Mouse (Mus musculus): ENCODE measurements around the gene Kcnq2. TPM values are rescaled to one million over a fixed set of nuclear protein-coding genes. Genes with fewer than 3 reads are reported as not detected.

Kcnq2 gene
- polyA plus RNA-seq, 1 experiment from 2014 or later: 0.25 TPM

DNA sequence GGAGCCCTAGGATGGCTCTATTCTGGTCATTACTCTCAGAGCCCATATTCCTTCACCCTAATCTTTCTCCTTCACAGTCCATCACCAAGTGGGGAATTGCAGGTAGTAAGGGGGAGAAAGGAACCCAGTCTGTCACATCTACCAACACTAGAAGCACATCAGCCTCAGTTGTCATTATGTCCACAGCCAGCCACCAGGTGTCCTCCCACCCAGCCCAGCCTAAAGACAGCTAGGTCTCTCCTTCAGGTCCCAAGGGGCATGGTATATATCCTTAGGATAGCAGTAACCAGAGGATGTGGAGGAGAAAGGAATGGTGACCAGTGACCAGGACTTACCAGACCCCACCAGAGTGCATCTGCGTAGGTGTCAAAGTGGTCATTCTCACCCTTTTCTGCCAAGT, 23.4 kb downstream of the Kcnq2 start:
- 96% methylated on average over 1 of the region's 1 CpGs for WGBS
- DNase-seq (ENCODE audit: low spot score) (no peak), ATAC-seq (ENCODE audit: insufficient number of reproducible peaks, low FRiP score, low TSS enrichment, low read depth) (no peak)
- Histone ChIP-seq H3K4me1 (ENCODE audit: control insufficient read depth, insufficient read depth, low read length) (no peaks in the 10 kb centered on the region), H3K36me3 (ENCODE audit: control insufficient read depth, insufficient read depth, low read length) (no peaks in the 10 kb centered on the region), H3K27ac (replicated peaks; ENCODE audit: low read depth, low read length) (no peak overlapping the region), H3K9me3 (ENCODE audit: control insufficient read depth, low read length) (no peaks in the 10 kb centered on the region), H3K4me2 (ENCODE audit: low read depth, severe bottlenecking) (no peak overlapping the region), H3K4me3 (ENCODE audit: low read depth, low read length) (no peak overlapping the region), H3K9ac (ENCODE audit: low read length) (no peak overlapping the region), H3K27me3 (ENCODE audit: control insufficient read depth, insufficient read depth, low read length) (no peaks in the 10 kb centered on the region)

DNA sequence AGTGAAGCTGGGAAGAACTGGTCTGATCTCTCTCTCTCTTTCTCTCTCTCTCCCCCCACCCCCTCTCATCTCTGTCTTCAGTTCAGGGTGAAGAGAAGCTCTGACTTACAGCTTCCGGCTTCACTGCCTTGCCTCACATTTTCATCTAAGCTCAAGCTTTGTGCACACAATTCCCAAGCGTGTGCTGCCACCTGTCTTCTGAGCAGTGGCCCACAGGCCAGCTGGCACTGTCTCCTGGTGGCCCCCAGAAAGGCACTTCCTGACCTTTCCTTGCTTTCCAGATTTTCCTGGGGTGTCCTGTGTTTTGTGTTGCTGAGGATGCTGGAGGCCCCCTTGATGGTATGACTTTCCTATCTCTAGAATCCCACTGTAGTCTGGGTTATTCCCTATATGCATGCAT, 31.0 kb downstream of the Kcnq2 start:
- 73% methylated on average over 2 of the region's 2 CpGs for WGBS
- H3K4me2 ChIP-seq (ENCODE audit: low read depth, severe bottlenecking): no peak overlapping the region
- no peak overlapping the region for H3K4me3 ChIP-seq (ENCODE audit: low read depth, low read length)
- H3K9me3 ChIP-seq (ENCODE audit: control insufficient read depth, low read length): no peaks in the 10 kb centered on the region
- DNase-seq (ENCODE audit: low spot score) (no peak), ATAC-seq (ENCODE audit: insufficient number of reproducible peaks, low FRiP score, low TSS enrichment, low read depth) (no peak)
- no peak overlapping the region for H3K27ac ChIP-seq (replicated peaks; ENCODE audit: low read depth, low read length)
- H3K4me1 ChIP-seq (ENCODE audit: control insufficient read depth, insufficient read depth, low read length): no peaks in the 10 kb centered on the region
- H3K27me3 ChIP-seq (ENCODE audit: control insufficient read depth, insufficient read depth, low read length): no peaks in the 10 kb centered on the region
- H3K9ac ChIP-seq (ENCODE audit: low read length): no peak overlapping the region
- H3K36me3 ChIP-seq (ENCODE audit: control insufficient read depth, insufficient read depth, low read length): no peaks in the 10 kb centered on the region

DNA sequence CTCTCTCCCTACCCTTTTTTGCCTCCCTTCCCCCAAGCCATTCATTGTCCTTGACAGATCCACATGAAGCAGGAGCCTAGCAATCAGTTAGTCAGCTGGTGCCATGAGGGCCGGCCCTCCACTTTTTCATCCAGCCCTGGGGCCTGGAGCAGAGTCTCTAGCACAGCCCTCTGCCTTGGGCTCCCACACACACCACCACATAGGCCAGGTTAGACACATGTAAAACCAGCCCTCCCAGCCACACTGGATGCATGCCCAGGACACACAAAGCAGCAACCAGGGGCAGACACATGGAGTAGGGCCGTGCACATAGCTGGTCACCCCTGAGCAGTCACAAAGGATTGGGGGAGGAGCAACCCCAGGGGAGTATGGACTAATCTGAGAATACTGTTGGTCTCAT, 32.9 kb downstream of the Kcnq2 start:
- Histone ChIP-seq H3K27me3 (ENCODE audit: control insufficient read depth, insufficient read depth, low read length) (no peaks in the 10 kb centered on the region), H3K9ac (ENCODE audit: low read length) (no peak overlapping the region), H3K4me1 (ENCODE audit: control insufficient read depth, insufficient read depth, low read length) (no peaks in the 10 kb centered on the region), H3K4me3 (ENCODE audit: low read depth, low read length) (no peak overlapping the region), H3K27ac (replicated peaks; ENCODE audit: low read depth, low read length) (no peak overlapping the region), H3K9me3 (ENCODE audit: control insufficient read depth, low read length) (no peaks in the 10 kb centered on the region), H3K4me2 (ENCODE audit: low read depth, severe bottlenecking) (no peak overlapping the region), H3K36me3 (ENCODE audit: control insufficient read depth, insufficient read depth, low read length) (no peaks in the 10 kb centered on the region)
- DNase-seq (ENCODE audit: low spot score) (no peak), ATAC-seq (ENCODE audit: insufficient number of reproducible peaks, low FRiP score, low TSS enrichment, low read depth) (no peak)
- WGBS: 39% methylated on average over 2 of the region's 2 CpGs

DNA sequence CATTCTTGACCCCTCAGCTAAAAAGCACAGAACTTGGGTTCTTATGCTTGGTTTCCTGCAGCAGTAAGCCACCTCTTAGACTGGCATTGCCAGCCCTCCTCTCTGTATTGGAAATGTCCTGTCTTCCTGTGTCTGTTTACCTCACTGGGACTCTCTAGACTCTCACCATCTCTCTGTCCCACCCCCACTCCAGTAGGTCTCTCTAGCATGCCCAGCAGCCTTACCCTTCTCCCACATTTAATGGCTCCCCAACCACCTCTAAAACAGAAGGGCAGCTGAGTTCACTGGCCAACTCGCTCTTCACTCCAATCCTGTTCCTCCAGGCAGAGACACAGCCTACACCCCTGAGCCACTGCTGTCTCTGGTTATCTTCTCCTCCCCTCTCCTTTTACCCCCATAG, 33.5 kb downstream of the Kcnq2 start:
- no peaks in the 10 kb centered on the region for H3K27me3 ChIP-seq (ENCODE audit: control insufficient read depth, insufficient read depth, low read length)
- no peak overlapping the region for H3K4me3 ChIP-seq (ENCODE audit: low read depth, low read length)
- no peaks in the 10 kb centered on the region for H3K9me3 ChIP-seq (ENCODE audit: control insufficient read depth, low read length)
- H3K4me2 ChIP-seq (ENCODE audit: low read depth, severe bottlenecking): no peak overlapping the region
- WGBS: 64% methylated on average over 1 of the region's 1 CpGs
- no peak for DNase-seq (ENCODE audit: low spot score)
- no peaks in the 10 kb centered on the region for H3K36me3 ChIP-seq (ENCODE audit: control insufficient read depth, insufficient read depth, low read length)
- no peaks in the 10 kb centered on the region for H3K4me1 ChIP-seq (ENCODE audit: control insufficient read depth, insufficient read depth, low read length)
- no peak for ATAC-seq (ENCODE audit: insufficient number of reproducible peaks, low FRiP score, low TSS enrichment, low read depth)
- H3K27ac ChIP-seq (replicated peaks; ENCODE audit: low read depth, low read length): no peak overlapping the region
- H3K9ac ChIP-seq (ENCODE audit: low read length): no peak overlapping the region

DNA sequence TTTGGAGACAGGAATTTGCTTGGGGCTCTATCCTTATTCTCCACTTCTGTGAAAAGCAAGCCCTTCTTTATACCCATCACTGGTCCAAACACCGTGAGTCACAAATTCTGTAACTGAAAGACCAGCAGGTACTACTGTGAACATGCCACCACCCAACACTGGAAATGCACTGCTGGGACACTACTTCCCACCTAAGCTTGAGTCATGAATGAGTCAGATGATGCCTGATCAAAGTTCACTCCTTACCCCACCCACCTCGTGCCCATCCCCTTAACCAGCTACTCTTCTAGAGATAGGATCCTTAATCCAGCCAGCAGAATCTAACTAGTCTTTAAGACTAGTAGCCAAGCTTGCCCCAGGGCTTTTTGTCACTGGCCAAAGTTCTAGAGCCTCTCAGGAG, 35.0 kb downstream of the Kcnq2 start:
- ATAC-seq (ENCODE audit: insufficient number of reproducible peaks, low FRiP score, low TSS enrichment, low read depth) (no peak), DNase-seq (ENCODE audit: low spot score) (no peak)
- 93% methylated on average over 2 of the region's 2 CpGs for WGBS
- Histone ChIP-seq H3K27me3 (ENCODE audit: control insufficient read depth, insufficient read depth, low read length) (no peaks in the 10 kb centered on the region), H3K9ac (ENCODE audit: low read length) (no peak overlapping the region), H3K4me1 (ENCODE audit: control insufficient read depth, insufficient read depth, low read length) (no peaks in the 10 kb centered on the region), H3K36me3 (ENCODE audit: control insufficient read depth, insufficient read depth, low read length) (no peaks in the 10 kb centered on the region), H3K9me3 (ENCODE audit: control insufficient read depth, low read length) (no peaks in the 10 kb centered on the region), H3K4me3 (ENCODE audit: low read depth, low read length) (no peak overlapping the region), H3K27ac (replicated peaks; ENCODE audit: low read depth, low read length) (no peak overlapping the region), H3K4me2 (ENCODE audit: low read depth, severe bottlenecking) (no peak overlapping the region)

DNA sequence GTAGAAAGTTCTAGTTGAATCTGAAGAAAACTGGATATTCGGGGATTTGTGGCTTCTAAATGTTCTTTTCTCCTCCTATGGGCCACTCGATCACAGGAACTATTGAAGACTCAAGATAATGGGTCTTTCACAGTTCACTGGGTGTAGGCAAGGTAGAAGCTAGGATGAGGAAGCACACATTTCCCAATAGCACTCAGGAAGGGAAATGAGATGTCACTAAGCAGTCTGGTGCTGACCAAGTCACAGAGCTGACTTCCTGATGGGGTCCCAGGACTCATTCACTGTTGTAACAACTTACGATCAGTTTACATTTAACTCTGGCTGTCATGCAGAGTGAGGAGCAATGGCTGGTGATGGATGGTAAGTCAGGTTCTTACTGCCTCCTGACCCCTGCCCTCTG, 45.0 kb downstream of the Kcnq2 start:
- Histone ChIP-seq H3K27ac (replicated peaks; ENCODE audit: low read depth, low read length) (no peak overlapping the region), H3K27me3 (ENCODE audit: control insufficient read depth, insufficient read depth, low read length) (no peaks in the 10 kb centered on the region), H3K9ac (ENCODE audit: low read length) (no peak overlapping the region), H3K4me3 (ENCODE audit: low read depth, low read length) (no peak overlapping the region), H3K4me2 (ENCODE audit: low read depth, severe bottlenecking) (no peak overlapping the region), H3K36me3 (ENCODE audit: control insufficient read depth, insufficient read depth, low read length) (no peaks in the 10 kb centered on the region), H3K4me1 (ENCODE audit: control insufficient read depth, insufficient read depth, low read length) (no peaks in the 10 kb centered on the region), H3K9me3 (ENCODE audit: control insufficient read depth, low read length) (no peaks in the 10 kb centered on the region)
- no peak for ATAC-seq (ENCODE audit: insufficient number of reproducible peaks, low FRiP score, low TSS enrichment, low read depth)
- no peak for DNase-seq (ENCODE audit: low spot score)
- 82% methylated on average over 3 of the region's 3 CpGs for WGBS

DNA sequence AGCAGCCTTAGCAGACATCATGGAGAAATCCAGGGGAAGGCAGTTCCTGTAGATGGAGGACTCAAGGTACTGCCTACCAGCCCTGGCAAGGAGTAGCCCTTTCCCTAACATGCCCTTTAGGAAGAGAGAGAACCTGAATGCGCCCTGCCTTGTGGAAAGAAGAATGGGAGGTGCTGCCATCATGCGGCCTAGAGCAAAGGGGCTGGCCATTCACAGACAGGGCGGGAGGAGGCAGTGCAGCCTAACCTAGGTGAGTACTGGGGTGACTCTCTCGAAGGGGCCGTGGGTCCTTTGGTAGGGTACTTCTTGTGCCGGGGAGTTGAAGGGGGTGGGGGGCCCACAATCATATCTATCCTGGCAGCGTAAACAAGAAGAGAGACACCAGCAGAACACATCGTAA, 50.1 kb downstream of the Kcnq2 start:
- ATAC-seq (ENCODE audit: insufficient number of reproducible peaks, low FRiP score, low TSS enrichment, low read depth) (no peak), DNase-seq (ENCODE audit: low spot score) (no peak)
- H3K36me3 ChIP-seq (ENCODE audit: control insufficient read depth, insufficient read depth, low read length): no peaks in the 10 kb centered on the region
- H3K9me3 ChIP-seq (ENCODE audit: control insufficient read depth, low read length): no peaks in the 10 kb centered on the region
- no peak overlapping the region for H3K4me3 ChIP-seq (ENCODE audit: low read depth, low read length)
- no peaks in the 10 kb centered on the region for H3K27me3 ChIP-seq (ENCODE audit: control insufficient read depth, insufficient read depth, low read length)
- no peaks in the 10 kb centered on the region for H3K4me1 ChIP-seq (ENCODE audit: control insufficient read depth, insufficient read depth, low read length)
- H3K27ac ChIP-seq (replicated peaks; ENCODE audit: low read depth, low read length): no peak overlapping the region
- H3K9ac ChIP-seq (ENCODE audit: low read length): no peak overlapping the region
- no peak overlapping the region for H3K4me2 ChIP-seq (ENCODE audit: low read depth, severe bottlenecking)
- 58% methylated on average over 8 of the region's 8 CpGs for WGBS

DNA sequence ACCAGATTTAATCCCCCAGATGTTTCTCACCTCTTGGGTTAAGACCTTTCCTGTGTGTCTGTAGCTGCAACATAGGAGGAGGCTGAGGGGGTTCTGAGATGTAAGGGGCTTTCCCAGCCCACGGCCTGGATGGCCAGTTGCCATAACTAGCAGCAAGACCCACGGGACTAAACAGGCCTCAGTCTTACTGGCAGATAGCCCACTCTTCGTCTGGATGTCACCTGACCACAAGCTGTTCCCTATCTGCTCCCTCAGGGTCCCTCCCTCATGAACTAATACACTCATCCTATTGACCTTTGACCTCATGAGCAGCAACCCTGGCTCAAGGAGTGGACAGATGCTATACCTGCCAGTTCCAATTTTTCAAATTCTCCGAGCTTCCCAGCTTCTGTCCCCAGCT, 51.2 kb downstream of the Kcnq2 start:
- Histone ChIP-seq H3K9ac (ENCODE audit: low read length) (no peak overlapping the region), H3K36me3 (ENCODE audit: control insufficient read depth, insufficient read depth, low read length) (no peaks in the 10 kb centered on the region), H3K4me1 (ENCODE audit: control insufficient read depth, insufficient read depth, low read length) (no peaks in the 10 kb centered on the region), H3K4me2 (ENCODE audit: low read depth, severe bottlenecking) (no peak overlapping the region), H3K27me3 (ENCODE audit: control insufficient read depth, insufficient read depth, low read length) (no peaks in the 10 kb centered on the region), H3K4me3 (ENCODE audit: low read depth, low read length) (no peak overlapping the region), H3K9me3 (ENCODE audit: control insufficient read depth, low read length) (no peaks in the 10 kb centered on the region), H3K27ac (replicated peaks; ENCODE audit: low read depth, low read length) (no peak overlapping the region)
- DNase-seq (ENCODE audit: low spot score): no peak
- ATAC-seq (ENCODE audit: insufficient number of reproducible peaks, low FRiP score, low TSS enrichment, low read depth): no peak
- WGBS: 72% methylated on average over 4 of the region's 4 CpGs

DNA sequence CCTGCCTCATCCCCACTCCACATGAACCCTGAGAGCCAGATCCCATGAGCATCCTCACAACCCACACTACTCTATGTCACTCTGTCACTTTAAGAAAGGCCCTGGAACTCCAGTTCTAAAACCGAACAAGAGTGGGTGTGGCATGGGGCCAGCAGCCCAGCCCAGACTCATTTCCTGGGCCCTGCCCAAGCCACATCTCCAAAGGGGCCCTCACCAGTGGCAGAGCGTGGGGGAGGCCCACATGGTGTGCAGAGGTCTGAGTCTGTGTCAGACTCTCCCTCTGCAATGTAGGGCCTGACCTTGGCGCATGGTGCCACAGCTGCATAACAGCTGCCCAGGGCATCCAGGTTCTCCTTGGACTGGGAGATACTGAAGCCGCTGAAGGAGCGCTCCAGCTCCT, 54.2 kb downstream of the Kcnq2 start:
- 65% methylated on average over 5 of the region's 5 CpGs for WGBS
- no peak for DNase-seq (ENCODE audit: low spot score)

More for the DNA sequence above, 54.2 kb downstream of the Kcnq2 start:
- Histone ChIP-seq H3K27ac (replicated peaks; ENCODE audit: low read depth, low read length) (no peak overlapping the region), H3K27me3 (ENCODE audit: control insufficient read depth, insufficient read depth, low read length) (no peaks in the 10 kb centered on the region), H3K9me3 (ENCODE audit: control insufficient read depth, low read length) (no peaks in the 10 kb centered on the region), H3K4me3 (ENCODE audit: low read depth, low read length) (no peak overlapping the region), H3K36me3 (ENCODE audit: control insufficient read depth, insufficient read depth, low read length) (no peaks in the 10 kb centered on the region), H3K9ac (ENCODE audit: low read length) (no peak overlapping the region), H3K4me1 (ENCODE audit: control insufficient read depth, insufficient read depth, low read length) (no peaks in the 10 kb centered on the region), H3K4me2 (ENCODE audit: low read depth, severe bottlenecking) (no peak overlapping the region)
- no peak for ATAC-seq (ENCODE audit: insufficient number of reproducible peaks, low FRiP score, low TSS enrichment, low read depth)
